9 mouse cellular contexts compared by ENCODE assay signal in the genomic region with DNA sequence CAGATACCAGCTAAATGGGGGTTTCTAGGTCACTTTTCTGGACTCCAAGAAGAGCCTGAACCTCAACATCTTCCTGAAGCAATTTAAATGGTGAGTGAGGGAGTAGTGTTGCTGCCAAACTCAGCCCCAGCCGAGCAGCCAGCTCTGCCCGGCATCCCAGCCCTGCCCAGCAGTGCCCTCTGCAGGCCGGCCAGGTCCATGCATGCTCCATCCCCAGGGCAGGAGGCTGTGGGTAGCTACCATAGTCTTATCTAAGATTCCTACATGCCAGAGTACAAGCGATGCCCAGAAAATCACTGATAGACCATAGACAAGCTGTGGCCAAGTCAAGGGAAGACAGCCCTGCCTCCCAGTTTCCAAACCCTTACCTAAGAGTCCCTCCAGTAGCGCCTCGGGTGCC. TPM values are rescaled to one million over a fixed set of nuclear protein-coding genes. Genes with fewer than 3 reads are reported as not detected.
DNase-seq lines count a peak whose midpoint lies in the region; ATAC-seq and TF ChIP-seq lines count a peak whose summit lies in the region.
"Had no signal": no experiment of that assay in that cellular context is flagged by ENCODE, and none has a peak within 500 bp of the region (broad histone marks: within the 10 kb centered on the region; RNA-seq: fewer than 3 reads in every experiment).

No protein-coding gene starts in this region.

- H3K27me3 ChIP-seq in E14TG2a.4 (ENCODE audit: insufficient read depth, low read length) = no peaks in the 10 kb centered on the region
- no peaks in the 10 kb centered on the region for H3K27me3 ChIP-seq in forebrain, embryonic 12.5 days

- 42% methylated on average over 6 of the region's 6 CpGs for WGBS in forebrain, embryonic 12.5 days

- peak; percentile 75 for ATAC-seq in forebrain, embryonic 12.5 days (ENCODE audit: low FRiP score)
- ATAC-seq in hematopoietic stem cell, adult 5-6 weeks (replicated peaks in 1 of 2; ENCODE audit: insufficient read depth in 1 of 2, low FRiP score in 2 of 2, low TSS enrichment in 1 of 2, low read depth in 1 of 2, poor library complexity in 2 of 2, severe bottlenecking in 2 of 2) = peak; percentile 79 to 90

- TF ChIP-seq POLR2A in brain, embryonic 14.5 days (IDR thresholded peaks at IDR 0.05; ENCODE audit: borderline replicate concordance, extremely low read depth, insufficient read depth, insufficient read length, poor library complexity, severe bottlenecking) = no peak

- no peaks in the 10 kb centered on the region for H3K9me3 ChIP-seq in E14TG2a.4 (ENCODE audit: low read length)
- no peaks in the 10 kb centered on the region for H3K9me3 ChIP-seq in forebrain, embryonic 12.5 days

- peaks cover 8% of the 10 kb centered on the region for H3K4me1 ChIP-seq in E14TG2a.4 (replicated peaks; ENCODE audit: low read depth, low read length)
- peaks cover 11% of the 10 kb centered on the region for H3K4me1 ChIP-seq in forebrain, embryonic 12.5 days

- TF ChIP-seq CTCF in E14TG2a.4 (conservative IDR thresholded peaks at IDR 0.05; ENCODE audit: low read length) = peak; percentile 68
- TF ChIP-seq CTCF in brain, embryonic 14.5 days (IDR thresholded peaks at IDR 0.05; ENCODE audit: borderline replicate concordance, extremely low read depth, insufficient read depth, insufficient read length) = peak; percentile 90

- no peak overlapping the region for H3K27ac ChIP-seq in forebrain, embryonic 12.5 days

- H3K4me3 ChIP-seq in E14TG2a.4 (replicated peaks; ENCODE audit: low read length) = no peak overlapping the region
- H3K4me3 ChIP-seq in forebrain, embryonic 12.5 days (replicated peaks) = no peak overlapping the region
- H3K4me3 ChIP-seq: erythroblast, embryonic 14.5 days had no signal

- H3K9ac ChIP-seq in forebrain, embryonic 12.5 days = no peak overlapping the region

- H3K4me2 ChIP-seq in forebrain, embryonic 12.5 days = no peak overlapping the region

- H3K36me3 ChIP-seq in E14TG2a.4 (ENCODE audit: insufficient read depth, low read length) = peaks cover 77% of the 10 kb centered on the region
- H3K36me3 ChIP-seq in forebrain, embryonic 12.5 days (replicated peaks) = no peaks in the 10 kb centered on the region

- DNase-seq in brain, embryonic 14.5 days (ENCODE audit: low read depth) = peak; percentile 74
- peak; percentile 70 for DNase-seq in layer of hippocampus, adult 9-11 months
- peak; percentile 88 for DNase-seq in lung, postnatal 10 days
- DNase-seq in ovary, postnatal 36 days (ENCODE audit: low spot score) = peak; percentile 81
- DNase-seq in thymus, postnatal 25 days = peak; percentile 78

RNA-seq across cellular contexts. Expression of gene Adssl1, which starts 14.1 kb away (rescaled TPM):
- polyA plus RNA-seq in brain, embryonic 14.5 days (2012; rRNA removed) = 2.3 and 4.4 TPM in 2 replicates
- polyA plus RNA-seq in forebrain, embryonic 12.5 days (2016; fragmentation: Nextera tagmentation; extraction: Ambion mirVana) = 2.0 and 2.8 TPM in 2 replicates
- 38.0 and 49.7 TPM in 2 replicates for total RNA-seq in hematopoietic stem cell, adult 5-6 weeks (2017)

RNA-seq across cellular contexts. Expression of gene Inf2, which starts 17.2 kb away (rescaled TPM):
- 7.8 and 8.4 TPM in 2 replicates for polyA plus RNA-seq in brain, embryonic 14.5 days (2012; rRNA removed)
- polyA plus RNA-seq in forebrain, embryonic 12.5 days (2016; fragmentation: Nextera tagmentation; extraction: Ambion mirVana) = 0.70 and 1.3 TPM in 2 replicates
- total RNA-seq in hematopoietic stem cell, adult 5-6 weeks (2017) = 6.6 and 10.1 TPM in 2 replicates

RNA-seq across cellular contexts. Expression of gene Siva1, which starts 38.7 kb away (rescaled TPM):
- 57.4 and 98.6 TPM in 2 replicates for polyA plus RNA-seq in brain, embryonic 14.5 days (2012; rRNA removed)
- 151 and 173 TPM in 2 replicates for polyA plus RNA-seq in forebrain, embryonic 12.5 days (2016; fragmentation: Nextera tagmentation; extraction: Ambion mirVana)
- total RNA-seq in hematopoietic stem cell, adult 5-6 weeks (2017) = 146 and 161 TPM in 2 replicates
